Comparison of ENCODE assay signal across 19 mouse cellular contexts in genomic region chr3:21569721-21570120, GRCm38 (mm10).
A peak's percentile ranks its signal among the peaks of the same experiment; 100 is the strongest.
DNase-seq lines count a peak whose midpoint lies in the region; ATAC-seq and TF ChIP-seq lines count a peak whose summit lies in the region.
"Had no signal": no experiment of that assay in that cellular context is flagged by ENCODE, and none has a peak within 500 bp of the region (broad histone marks: within the 10 kb centered on the region; RNA-seq: fewer than 3 reads in every experiment).

No protein-coding gene starts in this region.

- H3K4me2 ChIP-seq in heart, postnatal 0 days (ENCODE audit: low read depth, low read length): no peak overlapping the region
- H3K4me2 ChIP-seq: hindbrain, embryonic 14.5 days; lung, embryonic 14.5 days; midbrain, embryonic 11.5 days had no signal

- H3K27me3 ChIP-seq in heart, postnatal 0 days (ENCODE audit: control insufficient read depth, insufficient read depth, low read length): no peaks in the 10 kb centered on the region

- no peaks in the 10 kb centered on the region for H3K36me3 ChIP-seq in heart, postnatal 0 days (replicated peaks; ENCODE audit: control insufficient read depth, insufficient read depth, low read length)
- H3K36me3 ChIP-seq: forebrain, embryonic 10.5 days had no signal

- no peak overlapping the region for H3K4me3 ChIP-seq in heart, postnatal 0 days (ENCODE audit: low read depth, low read length)
- H3K4me3 ChIP-seq: forebrain, embryonic 10.5 days; layer of hippocampus, adult 2 months; myocyte had no signal

- TF ChIP-seq EP300 in heart, postnatal 0 days (IDR thresholded peaks at IDR 0.05; ENCODE audit: low read depth): no peak

- H3K9me3 ChIP-seq in heart, postnatal 0 days (replicated peaks; ENCODE audit: control insufficient read depth, low read length): no peaks in the 10 kb centered on the region
- H3K9me3 ChIP-seq: forebrain, embryonic 10.5 days had no signal

- H3K4me1 ChIP-seq in heart, postnatal 0 days (ENCODE audit: control insufficient read depth, insufficient read depth): peaks cover 2% of the 10 kb centered on the region

- no peak for TF ChIP-seq CTCF in heart, postnatal 0 days (IDR thresholded peaks at IDR 0.05; ENCODE audit: low read depth)

- 46% methylated on average over 1 of the region's 1 CpGs for WGBS in heart, postnatal 0 days

- H3K9ac ChIP-seq in heart, postnatal 0 days (replicated peaks; ENCODE audit: low read depth, low read length): no peak overlapping the region
- H3K9ac ChIP-seq: hindbrain, embryonic 14.5 days; lung, embryonic 14.5 days had no signal

- DNase-seq in frontal cortex, postnatal 25 days (ENCODE audit: low spot score in 2 of 2): no peak
- DNase-seq in layer of hippocampus, adult 9-11 months: peak; percentile 53
- DNase-seq in layer of hippocampus, postnatal 25 days (ENCODE audit: extremely low spot score in 1 of 2, low spot score in 1 of 2): no peak
- DNase-seq in Muller cell, postnatal 12 days (ENCODE audit: inconsistent ontology term): peak; percentile 84
- peak; percentile 29 for DNase-seq in heart, postnatal 0 days (ENCODE audit: low spot score)
- DNase-seq in adrenal gland, adult 18-20 months (ENCODE audit: low spot score in 2 of 2): no peak
- DNase-seq in cerebellum, adult 18-20 months: no peak
- DNase-seq: B cell, adult 2 months; cerebellum, adult 11-12 months; gastrocnemius, postnatal 36 days; kidney, adult 9 months; lung, embryonic 14.5 days had no signal

- peak; percentile 98 for ATAC-seq in frontal cortex, adult (ENCODE audit: low TSS enrichment)
- ATAC-seq in heart, postnatal 0 days (ENCODE audit: insufficient read depth, low read depth): no peak

- no peak overlapping the region for H3K27ac ChIP-seq in heart, postnatal 0 days (ENCODE audit: low read depth)
- H3K27ac ChIP-seq: forebrain, embryonic 10.5 days; hindbrain, embryonic 14.5 days; layer of hippocampus, adult 2 months; stomach, postnatal 0 days had no signal

Comparison
In these comparisons a context has a peak if more than half of its experiments do, and no peak if none do; other contexts are left out.
1. DNase-seq: peak in layer of hippocampus, adult 9-11 months (single experiment), Muller cell, postnatal 12 days (single experiment) and heart, postnatal 0 days (single experiment); none in frontal cortex, postnatal 25 days (0 of 2), layer of hippocampus, postnatal 25 days (0 of 2), adrenal gland, adult 18-20 months (0 of 2) and cerebellum, adult 18-20 months (0 of 2).